Mouse (Mus musculus): ENCODE measurements around the gene Mybph. TPM values are rescaled to one million over a fixed set of nuclear protein-coding genes. Genes with fewer than 3 reads are reported as not detected.

Gene Mybph
- polyA plus RNA-seq, 1 experiment from 2014 or later = 0.30 TPM

- ATAC-seq (ENCODE audit: insufficient read depth, low FRiP score, low read depth) = no peak
- 85% methylated on average over 7 of the region's 7 CpGs for WGBS
- Histone ChIP-seq H3K36me3 (no peaks in the 10 kb centered on the region), H3K27ac (no peak overlapping the region), H3K9ac (no peak overlapping the region), H3K4me1 (no peaks in the 10 kb centered on the region), H3K4me2 (no peak overlapping the region), H3K27me3 (replicated peaks) (no peaks in the 10 kb centered on the region), H3K9me3 (no peaks in the 10 kb centered on the region), H3K4me3 (replicated peaks) (no peak overlapping the region)
These were observed 29.8 kb upstream of the Mybph start for GRCm38 (mm10) chr1:134163476-134163875.

- Histone ChIP-seq H3K27me3 (replicated peaks) (no peaks in the 10 kb centered on the region), H3K27ac (no peak overlapping the region), H3K9me3 (no peaks in the 10 kb centered on the region), H3K9ac (no peak overlapping the region), H3K4me1 (no peaks in the 10 kb centered on the region), H3K4me3 (replicated peaks) (no peak overlapping the region), H3K36me3 (no peaks in the 10 kb centered on the region), H3K4me2 (no peak overlapping the region)
- ATAC-seq (ENCODE audit: insufficient read depth, low FRiP score, low read depth) = no peak
- 56% methylated on average over 4 of the region's 4 CpGs for WGBS
These were observed 28.8 kb upstream of the Mybph start for GRCm38 (mm10) chr1:134164454-134164853.

DNA sequence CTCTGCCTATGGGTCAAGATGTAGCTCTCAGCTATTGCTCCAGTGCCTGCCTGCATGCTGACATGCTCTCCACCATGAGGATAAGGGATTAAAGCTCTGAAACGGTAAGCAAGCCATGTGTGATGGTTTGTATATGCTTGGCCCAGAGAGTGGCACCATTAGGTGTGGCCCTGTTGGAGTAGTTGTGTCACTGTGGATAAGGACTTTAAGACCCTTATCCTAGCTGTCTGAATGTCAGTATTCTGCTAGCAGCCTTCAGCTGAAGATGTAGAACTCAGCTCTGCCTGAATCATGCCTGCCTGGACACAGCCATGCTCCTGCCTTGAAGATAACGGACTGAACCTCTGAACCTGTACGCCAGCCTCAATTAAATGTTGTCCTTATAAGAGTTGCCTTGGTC, 26.7 kb upstream of the Mybph start:
- 88% methylated on average over 3 of the region's 3 CpGs for WGBS
- no peaks in the 10 kb centered on the region for H3K27me3 ChIP-seq (replicated peaks)
- no peak overlapping the region for H3K9ac ChIP-seq
- no peak overlapping the region for H3K27ac ChIP-seq
- H3K4me3 ChIP-seq (replicated peaks) = no peak overlapping the region
- no peak for ATAC-seq (ENCODE audit: insufficient read depth, low FRiP score, low read depth)
- no peaks in the 10 kb centered on the region for H3K9me3 ChIP-seq
- H3K4me1 ChIP-seq = no peaks in the 10 kb centered on the region
- no peaks in the 10 kb centered on the region for H3K36me3 ChIP-seq
- no peak overlapping the region for H3K4me2 ChIP-seq

DNA sequence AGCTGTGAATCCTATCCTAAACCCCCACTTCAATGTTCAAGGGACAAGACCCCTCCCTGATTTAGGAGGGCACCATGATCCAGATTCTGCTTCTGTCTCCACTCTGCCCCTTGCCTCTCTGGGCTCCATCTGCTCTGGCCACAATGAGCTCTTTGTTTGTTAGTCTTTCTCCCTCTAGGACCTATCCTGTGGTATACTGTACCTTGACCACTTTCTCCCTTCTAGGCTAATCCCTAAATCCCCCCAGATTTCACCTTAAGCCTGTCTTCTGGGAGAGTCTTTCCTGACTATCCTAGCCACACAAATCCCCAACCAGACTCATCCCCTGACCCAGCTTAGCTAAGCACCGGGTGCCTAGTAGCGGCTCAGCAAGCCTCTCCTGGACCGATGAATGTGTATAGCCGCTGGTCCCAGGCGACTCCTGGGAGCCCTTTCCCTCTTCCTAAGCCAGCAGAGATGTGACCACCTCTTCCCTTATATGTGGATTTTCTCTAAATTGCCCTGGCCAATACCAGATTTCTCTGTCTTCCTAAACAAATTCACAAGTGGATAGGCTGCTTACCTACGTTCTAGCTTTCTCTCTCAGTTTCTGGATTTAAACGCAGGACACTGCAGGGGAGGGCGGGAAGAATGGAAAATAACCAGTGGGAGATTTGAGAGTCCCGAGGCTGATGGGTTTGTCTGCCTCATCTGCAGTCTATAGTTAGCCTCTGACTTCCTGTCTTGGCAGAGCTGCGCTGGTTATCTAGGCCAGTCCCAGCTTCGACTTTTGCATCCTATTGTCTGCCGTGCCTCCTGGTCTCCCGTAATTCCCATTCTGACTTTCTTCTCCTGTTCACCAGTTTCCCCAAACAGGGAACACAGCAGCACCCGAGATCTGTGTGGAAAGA, 25.6 kb upstream of the Mybph start:
- Histone ChIP-seq H3K4me2 (no peak overlapping the region), H3K9ac (no peak overlapping the region), H3K4me3 (replicated peaks) (no peak overlapping the region), H3K9me3 (no peaks in the 10 kb centered on the region), H3K36me3 (no peaks in the 10 kb centered on the region), H3K27me3 (replicated peaks) (no peaks in the 10 kb centered on the region), H3K27ac (no peak overlapping the region), H3K4me1 (no peaks in the 10 kb centered on the region)
- ATAC-seq (ENCODE audit: insufficient read depth, low FRiP score, low read depth) = no peak
- 62% methylated on average over 14 of the region's 14 CpGs for WGBS

GRCm38 (mm10) chr1:134168567-134168966, 24.7 kb upstream of the Mybph start:
- H3K4me1 ChIP-seq = no peaks in the 10 kb centered on the region
- no peak overlapping the region for H3K4me3 ChIP-seq (replicated peaks)
- no peak overlapping the region for H3K27ac ChIP-seq
- H3K9ac ChIP-seq = no peak overlapping the region
- H3K4me2 ChIP-seq = no peak overlapping the region
- no peaks in the 10 kb centered on the region for H3K36me3 ChIP-seq
- 67% methylated on average over 3 of the region's 3 CpGs for WGBS
- no peaks in the 10 kb centered on the region for H3K9me3 ChIP-seq
- ATAC-seq (ENCODE audit: insufficient read depth, low FRiP score, low read depth) = no peak
- no peaks in the 10 kb centered on the region for H3K27me3 ChIP-seq (replicated peaks)

GRCm38 (mm10) chr1:134168985-134169697, 24.1 kb upstream of the Mybph start:
- no peak for ATAC-seq (ENCODE audit: insufficient read depth, low FRiP score, low read depth)
- Histone ChIP-seq H3K9me3 (no peaks in the 10 kb centered on the region), H3K27ac (no peak overlapping the region), H3K27me3 (replicated peaks) (no peaks in the 10 kb centered on the region), H3K4me3 (replicated peaks) (no peak overlapping the region), H3K4me1 (no peaks in the 10 kb centered on the region), H3K4me2 (no peak overlapping the region), H3K9ac (no peak overlapping the region), H3K36me3 (no peaks in the 10 kb centered on the region)
- 85% methylated on average over 8 of the region's 8 CpGs for WGBS

DNA sequence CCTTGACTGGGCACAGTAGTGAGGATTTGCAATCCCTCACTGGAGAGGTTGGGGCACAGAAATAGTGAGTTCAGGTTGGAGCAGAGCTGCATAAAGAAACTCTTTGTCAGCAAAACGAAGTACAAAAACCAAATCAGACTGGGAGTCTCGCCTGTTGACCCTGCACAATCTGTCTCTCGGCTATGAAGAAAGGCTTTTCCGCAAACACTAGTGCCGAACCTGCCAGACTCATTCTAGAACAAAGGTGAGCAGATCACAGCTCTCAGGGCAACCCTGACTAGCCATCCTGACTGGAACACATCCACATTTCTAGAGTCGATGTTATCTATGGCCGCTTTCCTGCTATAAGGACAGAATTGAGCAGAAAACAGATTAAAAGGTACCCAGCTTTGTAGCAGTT, 20.2 kb upstream of the Mybph start:
- Histone ChIP-seq H3K4me2 (no peak overlapping the region), H3K9ac (no peak overlapping the region), H3K9me3 (no peaks in the 10 kb centered on the region), H3K36me3 (no peaks in the 10 kb centered on the region), H3K27me3 (replicated peaks) (no peaks in the 10 kb centered on the region), H3K4me3 (replicated peaks) (no peak overlapping the region), H3K4me1 (no peaks in the 10 kb centered on the region), H3K27ac (no peak overlapping the region)
- 55% methylated on average over 7 of the region's 7 CpGs for WGBS
- no peak; the same call in 1 of the 2 replicates for ATAC-seq (ENCODE audit: insufficient read depth, low FRiP score, low read depth)

DNA sequence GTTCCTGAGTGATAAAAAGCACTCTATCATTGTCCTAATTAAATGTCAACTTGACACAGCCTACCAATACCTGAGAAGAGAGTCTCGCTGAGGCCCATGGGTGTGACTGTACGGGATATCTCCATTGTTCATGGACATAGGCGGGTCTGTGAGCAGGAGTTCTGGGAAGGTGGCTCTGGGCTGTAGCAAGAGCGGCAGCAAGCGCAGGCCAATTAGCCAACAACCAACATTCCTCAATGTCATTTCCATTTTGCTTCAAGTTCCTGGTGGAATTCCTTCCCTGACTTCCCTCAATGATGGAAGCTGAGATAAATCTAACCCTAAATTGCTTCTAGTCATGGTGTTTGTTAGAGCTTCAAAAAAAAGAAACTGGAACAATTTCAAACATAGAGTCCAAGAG, 15.3 kb upstream of the Mybph start:
- WGBS = 85% methylated on average over 5 of the region's 5 CpGs

GRCm38 (mm10) chr1:134182025-134182424, 11.2 kb upstream of the Mybph start, which contains the start of gene Chil1:
Gene Chil1, plus strand, starts transcription at chr1:134182176.
- no peak for ATAC-seq (ENCODE audit: insufficient read depth, low FRiP score, low read depth)
- Histone ChIP-seq H3K9ac (no peak within 1 kb of the TSS), H3K4me1 (no peaks in the 10 kb centered on the region), H3K9me3 (no peaks in the 10 kb centered on the region), H3K36me3 (no peaks in the 10 kb centered on the region), H3K27me3 (replicated peaks) (no peaks in the 10 kb centered on the region), H3K4me3 (replicated peaks) (no peak within 1 kb of the TSS), H3K27ac (no peak within 1 kb of the TSS), H3K4me2 (no peak within 1 kb of the TSS)
- 63% methylated on average over 4 of the region's 4 CpGs for WGBS

More for the DNA sequence above, 15.3 kb upstream of the Mybph start:
- H3K27me3 ChIP-seq (replicated peaks) = no peaks in the 10 kb centered on the region
- H3K9ac ChIP-seq = no peak overlapping the region
- H3K9me3 ChIP-seq = no peaks in the 10 kb centered on the region
- H3K4me3 ChIP-seq (replicated peaks) = no peak overlapping the region
- no peak for ATAC-seq (ENCODE audit: insufficient read depth, low FRiP score, low read depth)
- H3K4me1 ChIP-seq = no peaks in the 10 kb centered on the region
- H3K36me3 ChIP-seq = no peaks in the 10 kb centered on the region
- no peak overlapping the region for H3K4me2 ChIP-seq
- H3K27ac ChIP-seq = no peak overlapping the region

- H3K4me2 ChIP-seq = no peak overlapping the region
These were observed 9.2 kb upstream of the Mybph start for GRCm38 (mm10) chr1:134184089-134184488.

GRCm38 (mm10) chr1:134188217-134188616, 5.0 kb upstream of the Mybph start:
- Histone ChIP-seq H3K4me2 (no peak overlapping the region), H3K9ac (no peak overlapping the region), H3K36me3 (no peaks in the 10 kb centered on the region), H3K4me1 (no peaks in the 10 kb centered on the region), H3K9me3 (no peaks in the 10 kb centered on the region), H3K4me3 (replicated peaks) (no peak overlapping the region), H3K27me3 (replicated peaks) (no peaks in the 10 kb centered on the region), H3K27ac (no peak overlapping the region)
- 81% methylated on average over 5 of the region's 5 CpGs for WGBS
- ATAC-seq (ENCODE audit: insufficient read depth, low FRiP score, low read depth) = no peak

More at GRCm38 (mm10) chr1:134184089-134184488, 9.2 kb upstream of the Mybph start:
- Histone ChIP-seq H3K9me3 (no peaks in the 10 kb centered on the region), H3K27me3 (replicated peaks) (no peaks in the 10 kb centered on the region), H3K4me1 (no peaks in the 10 kb centered on the region), H3K27ac (no peak overlapping the region), H3K9ac (no peak overlapping the region), H3K4me3 (replicated peaks) (no peak overlapping the region), H3K36me3 (no peaks in the 10 kb centered on the region)
- no peak for ATAC-seq (ENCODE audit: insufficient read depth, low FRiP score, low read depth)
- WGBS = 78% methylated on average over 4 of the region's 4 CpGs
